Mouse (Mus musculus) liver, postnatal 0 days (tissue): ENCODE results near the gene Slc26a11.

Experiments used
- CTCF ChIP-seq: sonication (generic); IDR thresholded peaks from 2 replicates; pipeline ENCODE4 v1.5.1; 2016; ENCODE audit warnings: antibody characterized with exemption, low read depth
- EP300 ChIP-seq: IDR thresholded peaks from 2 replicates; pipeline ENCODE4 v1.6.1; 2016; ENCODE audit warnings: antibody characterized with exemption, low read depth, mild to moderate bottlenecking

DNA sequence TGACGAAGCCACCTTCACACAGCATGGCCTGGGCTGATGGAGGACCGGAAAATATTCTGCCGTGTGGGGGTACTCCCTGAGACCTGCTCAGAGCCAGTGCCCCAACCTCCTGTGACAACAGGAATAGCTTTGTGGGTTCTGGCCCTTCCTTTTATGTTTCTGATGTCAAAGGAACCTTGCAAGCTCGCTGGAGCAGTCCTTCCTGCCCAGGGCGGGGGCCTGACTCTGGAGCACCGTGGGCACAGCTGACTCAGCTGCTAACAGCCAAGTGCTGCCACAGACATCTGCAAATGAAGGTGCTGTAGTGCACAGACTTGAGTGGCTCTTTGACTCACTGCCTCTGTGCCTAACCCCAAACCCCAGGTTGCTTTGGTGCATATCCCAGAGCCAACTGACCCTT is 10.5 kb upstream of the Slc26a11 start:
- no peak for TF ChIP-seq CTCF
- no peak for TF ChIP-seq EP300
